Mouse (Mus musculus) lung, postnatal 0 days (tissue): ENCODE data around the gene Cda.

Experiments
- CTCF ChIP-seq: IDR thresholded peaks from 2 replicates; pipeline ENCODE4 v1.5.1; 2016; ENCODE audit warnings: antibody characterized with exemption, mild to moderate bottlenecking
- EP300 ChIP-seq: IDR thresholded peaks from 2 replicates; pipeline ENCODE4 v1.6.1; 2016; ENCODE audit warnings: antibody characterized with exemption, mild to moderate bottlenecking, control low read depth

- TF ChIP-seq CTCF = no peak
- no peak for TF ChIP-seq EP300
Observed at GRCm38 (mm10) chr4:138362883-138363282, 4.9 kb downstream of the Cda start.
